Mouse (Mus musculus) adrenal gland, adult 2 months (tissue): ENCODE results near the gene Plin2. TPM values are rescaled to one million over a fixed set of nuclear protein-coding genes. Genes with fewer than 3 reads are reported as not detected.
A peak's percentile ranks its signal among the peaks of the same experiment; 100 is the strongest.
"Not testable (repeated sequence)": the region's sequence is repeated elsewhere in the genome, so short reads cannot be mapped to it uniquely, and the experiment has no call there.

ENCODE experiments used
- DNase-seq: peaks from one replicate; pipeline ENCODE4 v3.0.0; 2021
- polyA plus RNA-seq: library from polyadenylated mRNA; depleted of rRNA; stranded (reverse); fragments of >200 nt; gene quantifications from 2 replicates; pipeline ENCODE4 v1.2.3, GENCODE M21; 2012; rRNA removed
- total RNA-seq, 2 experiments: library from RNA; stranded (reverse); gene quantifications; 2 replicates each; pipeline ENCODE4 v1.2.3; 2021

Plin2 gene
- total and polyA plus RNA-seq, 3 experiments = 304 to 481 (median 465) TPM

GRCm38 (mm10) chr4:86631831-86632230 is 38.0 kb downstream of the Plin2 start:
- DNase-seq = no peak

DNA sequence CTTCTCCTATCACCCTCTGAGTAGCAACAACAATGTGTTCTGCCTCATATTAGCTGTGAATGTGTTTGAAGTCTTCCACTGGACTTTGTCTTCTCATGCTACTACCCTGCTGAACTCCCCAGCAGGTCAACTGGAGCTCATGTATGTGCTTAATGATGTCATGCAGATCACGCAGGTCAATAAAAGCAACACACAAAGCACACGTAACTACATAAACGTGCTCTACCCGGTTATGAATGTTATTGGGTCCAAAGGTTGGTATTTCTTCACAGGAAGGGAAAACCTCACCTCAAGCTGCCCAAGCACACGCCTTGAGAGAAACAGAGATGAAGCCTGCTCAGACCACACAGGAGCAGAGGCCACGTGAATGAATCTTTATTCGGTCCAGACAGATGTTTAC is 43.4 kb downstream of the Plin2 start:
- DNase-seq = not testable (repeated sequence)

- DNase-seq = no peak
Measured at GRCm38 (mm10) chr4:86625463-86625862, 44.4 kb downstream of the Plin2 start.

DNA sequence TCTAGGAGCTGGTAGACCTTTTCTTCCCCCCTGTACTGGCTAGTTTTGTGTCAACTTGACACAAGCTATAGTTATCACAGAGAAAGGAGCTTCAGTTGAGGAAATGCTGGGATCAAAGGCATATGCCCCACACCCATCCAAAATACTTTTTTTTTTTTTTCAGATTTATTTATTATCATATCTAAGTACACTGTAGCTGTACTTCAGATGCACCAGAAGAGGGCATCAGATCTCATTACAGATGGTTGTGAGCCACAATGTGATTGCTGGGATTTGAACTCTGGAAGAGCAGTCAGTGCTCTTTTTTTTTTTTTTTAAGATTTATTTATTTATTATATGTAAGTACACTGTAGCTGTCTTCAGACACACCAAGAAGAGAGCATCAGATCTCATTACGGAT is 47.3 kb downstream of the Plin2 start:
- not testable (repeated sequence) for DNase-seq

GRCm38 (mm10) chr4:86622116-86622515 is 47.7 kb downstream of the Plin2 start:
- no peak for DNase-seq

GRCm38 (mm10) chr4:86620506-86620905 is 49.4 kb downstream of the Plin2 start:
- DNase-seq = no peak

GRCm38 (mm10) chr4:86612289-86612620 is 57.6 kb downstream of the Plin2 start:
- DNase-seq = no peak

DNA sequence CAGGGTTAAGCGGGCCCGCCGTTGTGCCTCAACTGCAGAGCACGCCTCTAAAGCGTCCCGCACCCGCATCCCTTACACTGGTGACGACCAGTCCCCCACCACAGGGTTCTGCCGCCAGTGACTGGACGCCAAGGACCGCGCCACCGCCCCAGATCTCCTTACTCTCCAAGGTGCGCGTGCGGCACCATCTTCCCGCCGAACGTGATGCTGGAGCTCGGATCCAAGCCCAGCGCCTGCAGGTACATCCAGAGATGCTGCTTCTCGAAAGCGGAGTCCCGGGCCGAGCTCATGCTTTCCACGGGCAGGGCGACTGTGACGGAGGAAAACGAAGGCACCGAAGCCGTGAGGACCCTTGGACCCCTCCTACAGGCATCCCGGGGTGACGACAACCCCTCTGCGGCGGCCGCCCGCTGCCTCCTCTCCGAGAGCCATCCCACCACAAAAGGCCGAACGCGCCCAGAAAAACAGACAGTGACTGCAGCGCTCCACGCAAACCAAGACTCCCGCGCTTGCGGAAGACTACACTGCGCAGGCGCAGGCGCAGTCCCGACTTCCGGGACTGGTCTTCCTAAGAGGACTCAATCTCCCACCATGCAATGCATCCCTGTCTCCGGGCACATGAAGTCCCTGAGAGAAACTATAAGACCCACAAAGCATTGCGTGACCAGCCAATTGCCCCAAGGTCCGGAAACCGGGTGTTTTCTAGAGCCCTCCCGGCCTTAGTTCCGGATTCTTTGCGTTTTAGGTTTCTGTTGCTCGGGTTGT is 58.2 kb downstream of the Plin2 start, which contains the start of gene Haus6:
TSS of gene Haus6 (minus strand) at position 532 of the 765 bp plus-strand sequence.
- peak; percentile 93 for DNase-seq

Other genes with a start within 250 kb of the Plin2 start
- not detected for gene Saxo1, start 111.7 kb downstream of the Plin2 start, total RNA-seq
- gene Saxo1, start 111.7 kb downstream of the Plin2 start, polyA plus RNA-seq = not detected in 2 replicates
- gene Rraga, start 94.4 kb downstream of the Plin2 start, total RNA-seq = 100 to 1,000 TPM in 1 of 2 experiments, 10 to 100 TPM in 1; 91.5 to 124 TPM
- 72.4 and 74.6 TPM in 2 replicates for gene Rraga, start 94.4 kb downstream of the Plin2 start, polyA plus RNA-seq
- gene Haus6, start 58.0 kb downstream of the Plin2 start, total RNA-seq = 1 to 10 TPM; 4.6 to 9.3 TPM
- gene Haus6, start 58.0 kb downstream of the Plin2 start, polyA plus RNA-seq = 7.0 and 9.7 TPM in 2 replicates
- 10 to 100 TPM; 41.3 to 51.5 TPM for gene Dennd4c, start 78.5 kb upstream of the Plin2 start, total RNA-seq
- gene Dennd4c, start 78.5 kb upstream of the Plin2 start, polyA plus RNA-seq = 3.7 and 4.8 TPM in 2 replicates
- 1,000 to 10,000 TPM in 1 of 2 experiments, 100 to 1,000 TPM in 1; 898 to 1,005 TPM for gene Rps6, start 187.4 kb upstream of the Plin2 start, total RNA-seq
- gene Rps6, start 187.4 kb upstream of the Plin2 start, polyA plus RNA-seq = 132 and 140 TPM in 2 replicates
- 10 to 100 TPM; 18.5 to 18.9 TPM for gene Acer2, start 204.3 kb upstream of the Plin2 start, total RNA-seq
- 16.2 and 17.4 TPM in 2 replicates for gene Acer2, start 204.3 kb upstream of the Plin2 start, polyA plus RNA-seq